Mouse (Mus musculus) ES-E14 (cell line): ENCODE results near the gene Jak2.

Experiments used
- HCFC1 ChIP-seq: IDR thresholded peaks from 2 replicates; pipeline ENCODE4 v1.6.1; 2012; ENCODE audit warnings: low read length, inconsistent platforms, borderline replicate concordance; ENCODE audit not compliant: insufficient read depth
- MAFK ChIP-seq: IDR thresholded peaks from 2 replicates; pipeline ENCODE4 v1.6.1; 2014; ENCODE audit warnings: mild to moderate bottlenecking, low read depth, low read length, inconsistent platforms; ENCODE audit not compliant: insufficient read depth
- ZC3H11A ChIP-seq: IDR thresholded peaks from 2 replicates; pipeline ENCODE4 v1.6.1; 2012; ENCODE audit warnings: low read depth, mild to moderate bottlenecking, inconsistent platforms, low read length, borderline replicate concordance
- ZNF384 ChIP-seq: IDR thresholded peaks from 2 replicates; pipeline ENCODE4 v1.6.1; 2012; ENCODE audit warnings: low read depth, low read length, inconsistent platforms

GRCm38 (mm10) chr19:29300919-29301318 lies 49.3 kb downstream of the Jak2 start:
- TF ChIP-seq ZC3H11A (no peak), MAFK (no peak), ZNF384 (no peak), HCFC1 (no peak)
